Mouse (Mus musculus): ENCODE results near the gene Pdia4.
"Not testable (repeated sequence)": the region's sequence is repeated elsewhere in the genome, so short reads cannot be mapped to it uniquely, and the experiment has no call there.

The Pdia4 gene

DNA sequence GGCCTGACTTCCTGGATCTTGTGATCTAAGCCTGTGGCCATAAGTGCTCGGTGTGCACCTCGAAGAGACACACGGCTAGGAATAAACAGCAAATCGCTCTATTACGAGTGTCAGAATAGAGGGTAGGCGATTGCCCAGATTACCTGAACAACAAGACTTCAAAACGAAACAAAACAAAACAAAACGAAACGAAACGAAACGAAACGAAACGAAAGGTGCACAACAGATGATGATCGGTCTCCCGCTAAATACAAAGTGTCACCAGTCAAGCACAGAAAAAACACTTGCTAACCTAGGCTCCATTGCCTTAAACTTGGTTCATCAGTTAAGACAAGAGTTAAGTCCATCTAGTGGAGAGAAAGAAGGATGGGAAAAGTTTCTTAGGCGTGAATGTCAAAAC lies 53.8 kb downstream of the Pdia4 start:
- not testable (repeated sequence) for DNase-seq (ENCODE audit: low read depth)

DNA sequence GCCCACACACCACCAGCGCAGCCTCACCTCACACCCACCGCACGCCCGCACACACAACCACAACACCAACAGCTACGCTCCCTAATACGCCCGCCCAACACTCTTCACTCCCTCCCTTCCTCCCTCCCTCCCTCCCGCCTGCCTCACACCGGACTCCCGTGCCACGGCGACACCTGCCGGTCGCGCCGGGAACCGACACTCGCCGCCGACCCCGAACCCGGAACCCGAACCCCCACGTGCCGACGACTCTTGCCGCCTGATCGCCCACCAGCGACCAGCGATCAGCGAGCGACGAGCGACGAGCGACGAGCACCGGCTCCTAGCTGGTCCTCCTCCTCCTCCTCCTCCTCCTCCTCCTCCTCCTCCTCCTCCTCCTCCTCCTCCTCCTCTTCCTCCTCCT lies 55.4 kb downstream of the Pdia4 start:
- not testable (repeated sequence) for DNase-seq (ENCODE audit: low read depth)

DNA sequence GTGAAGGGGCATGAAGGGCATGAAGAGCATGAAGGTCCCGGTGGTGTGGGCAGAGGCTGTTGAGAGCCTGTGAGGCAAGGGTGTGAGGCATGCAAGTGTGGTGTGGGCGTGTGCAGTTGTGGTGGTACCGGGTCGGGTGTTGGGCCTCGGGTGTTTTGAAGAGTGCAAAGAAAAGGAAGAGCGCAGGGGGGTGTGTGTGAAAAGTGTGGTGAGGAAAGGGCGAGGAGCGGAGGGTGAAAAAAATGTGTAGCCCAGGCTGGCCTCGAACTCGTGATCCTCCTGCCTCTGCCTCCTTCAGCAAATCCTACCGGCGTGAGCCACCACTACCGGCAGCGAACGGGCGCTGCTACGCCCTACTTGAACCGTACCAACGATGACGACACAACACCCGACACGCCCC lies 55.8 kb downstream of the Pdia4 start:
- not testable (repeated sequence) for DNase-seq (ENCODE audit: low read depth)

DNA sequence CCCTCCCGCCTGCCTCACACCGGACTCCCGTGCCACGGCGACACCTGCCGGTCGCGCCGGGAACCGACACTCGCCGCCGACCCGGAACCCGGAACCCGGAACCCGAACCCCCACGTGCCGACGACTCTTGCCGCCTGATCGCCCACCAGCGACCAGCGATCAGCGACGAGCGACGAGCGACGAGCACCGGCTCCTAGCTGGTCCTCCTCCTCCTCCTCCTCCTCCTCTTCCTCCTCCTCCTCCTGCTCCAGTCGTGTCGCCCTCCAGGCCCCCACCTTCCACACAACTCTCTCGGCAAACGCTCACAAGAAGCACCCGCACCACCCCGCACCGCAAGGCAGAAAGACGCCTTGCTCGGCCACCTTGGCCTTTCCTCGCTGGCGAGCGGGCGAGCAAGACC lies 60.1 kb downstream of the Pdia4 start:
- not testable (repeated sequence) for DNase-seq (ENCODE audit: low read depth)

GRCm38 (mm10) chr6:47748306-47748705 lies 64.9 kb downstream of the Pdia4 start:
- DNase-seq (ENCODE audit: low read depth): not testable (repeated sequence)

- DNase-seq (ENCODE audit: low read depth): not testable (repeated sequence)
These were observed 65.3 kb downstream of the Pdia4 start for GRCm38 (mm10) chr6:47747886-47748285.

Measured in NIH3T3 (cell line).